Mouse (Mus musculus): ENCODE data around the gene Jazf1.
A peak's percentile ranks its signal among the peaks of the same experiment; 100 is the strongest.

Jazf1 gene

GRCm38 (mm10) chr6:52961660-52962490 is 106.6 kb downstream of the Jazf1 start:
- DNase-seq (ENCODE audit: low read depth in 1 of 2, low spot score in 2 of 2): no peak

- DNase-seq (ENCODE audit: low read depth in 1 of 2, low spot score in 2 of 2): peak; percentile 39 to 56
These were observed 110.7 kb downstream of the Jazf1 start for GRCm38 (mm10) chr6:52957730-52958129.

GRCm38 (mm10) chr6:52956131-52956530 is 112.3 kb downstream of the Jazf1 start:
- no peak for DNase-seq (ENCODE audit: low read depth in 1 of 2, low spot score in 2 of 2)

- peak in 1 of 2 experiments; percentile 24 for DNase-seq (ENCODE audit: low read depth in 1 of 2, low spot score in 2 of 2)
These were observed 113.1 kb downstream of the Jazf1 start for GRCm38 (mm10) chr6:52955304-52955703.

GRCm38 (mm10) chr6:52954861-52955260 is 113.6 kb downstream of the Jazf1 start:
- DNase-seq (ENCODE audit: low read depth in 1 of 2, low spot score in 2 of 2): no peak

- DNase-seq (ENCODE audit: low read depth in 1 of 2, low spot score in 2 of 2): no peak
These were observed 114.0 kb downstream of the Jazf1 start for GRCm38 (mm10) chr6:52954441-52954840.

- DNase-seq (ENCODE audit: low read depth in 1 of 2, low spot score in 2 of 2): no peak
These were observed 115.9 kb downstream of the Jazf1 start for GRCm38 (mm10) chr6:52952526-52952900.

- DNase-seq (ENCODE audit: low read depth in 1 of 2, low spot score in 2 of 2): no peak
These were observed 116.4 kb downstream of the Jazf1 start for GRCm38 (mm10) chr6:52951871-52952525.

- DNase-seq (ENCODE audit: low read depth in 1 of 2, low spot score in 2 of 2): no peak
These were observed 118.1 kb downstream of the Jazf1 start for GRCm38 (mm10) chr6:52950371-52950770.

- no peak for DNase-seq (ENCODE audit: low read depth in 1 of 2, low spot score in 2 of 2)
These were observed 125.9 kb downstream of the Jazf1 start for GRCm38 (mm10) chr6:52942534-52942933.

- no peak for DNase-seq (ENCODE audit: low read depth in 1 of 2, low spot score in 2 of 2)
These were observed 126.3 kb downstream of the Jazf1 start for GRCm38 (mm10) chr6:52942101-52942500.

- no peak for DNase-seq (ENCODE audit: low read depth in 1 of 2, low spot score in 2 of 2)
These were observed 130.5 kb downstream of the Jazf1 start for GRCm38 (mm10) chr6:52937916-52938315.

- no peak for DNase-seq (ENCODE audit: low read depth in 1 of 2, low spot score in 2 of 2)
These were observed 131.4 kb downstream of the Jazf1 start for GRCm38 (mm10) chr6:52936995-52937394.

- DNase-seq (ENCODE audit: low read depth in 1 of 2, low spot score in 2 of 2): no peak
These were observed 134.4 kb downstream of the Jazf1 start for GRCm38 (mm10) chr6:52934021-52934420.

- DNase-seq (ENCODE audit: low read depth in 1 of 2, low spot score in 2 of 2): no peak
These were observed 135.7 kb downstream of the Jazf1 start for GRCm38 (mm10) chr6:52932603-52933178.

- no peak for DNase-seq (ENCODE audit: low read depth in 1 of 2, low spot score in 2 of 2)
These were observed 139.1 kb downstream of the Jazf1 start for GRCm38 (mm10) chr6:52929358-52929757.

GRCm38 (mm10) chr6:52926947-52927346 is 141.5 kb downstream of the Jazf1 start:
- DNase-seq (ENCODE audit: low read depth in 1 of 2, low spot score in 2 of 2): no peak

- DNase-seq (ENCODE audit: low read depth in 1 of 2, low spot score in 2 of 2): no peak
These were observed 142.9 kb downstream of the Jazf1 start for GRCm38 (mm10) chr6:52925458-52926042.

- peak in 1 of 2 experiments; percentile 27 for DNase-seq (ENCODE audit: low read depth in 1 of 2, low spot score in 2 of 2)
These were observed 147.2 kb downstream of the Jazf1 start for GRCm38 (mm10) chr6:52921248-52921647.

- DNase-seq (ENCODE audit: low read depth in 1 of 2, low spot score in 2 of 2): no peak
These were observed 147.7 kb downstream of the Jazf1 start for GRCm38 (mm10) chr6:52920719-52921118.

GRCm38 (mm10) chr6:52919442-52919841 is 149.0 kb downstream of the Jazf1 start:
- DNase-seq (ENCODE audit: low read depth in 1 of 2, low spot score in 2 of 2): no peak

- DNase-seq (ENCODE audit: low read depth in 1 of 2, low spot score in 2 of 2): peak; percentile 11 to 53
These were observed 149.5 kb downstream of the Jazf1 start for GRCm38 (mm10) chr6:52918980-52919379.

All from monocyte, adult 2 months (primary cell).